Mouse (Mus musculus) MEL (cell line): ENCODE results near the gene Il34. TPM values are rescaled to one million over a fixed set of nuclear protein-coding genes. Genes with fewer than 3 reads are reported as not detected.

Source experiments
- DNase-seq: peaks from one replicate; pipeline ENCODE4 v3.0.0; 2011; ENCODE audit warnings: low read depth, low spot score
- H3K27ac ChIP-seq: 2 replicates; pipeline ENCODE4 v1.5.1; 2012; ENCODE audit warnings: low read depth, mild to moderate bottlenecking, control low read depth, low read length, moderate library complexity; ENCODE audit not compliant: control insufficient read depth
- H3K27me3 ChIP-seq, 2 experiments: fragments of 150-350 bp in 1 of 2; sonication (generic) in 1 of 2; 2 replicates each; pipeline ENCODE4 v1.6.1; 2012; ENCODE audit warnings: low read length in 2 of 2, mild to moderate bottlenecking in 2 of 2, improper control_type of control experiment in 1 of 2, moderate library complexity in 1 of 2; ENCODE audit not compliant: insufficient read depth in 2 of 2, control insufficient read depth in 1 of 2
- H3K36me3 ChIP-seq, 2 experiments: 2 replicates each; pipeline ENCODE4 v1.6.1; 2012 to 2014; ENCODE audit warnings: low read length in 2 of 2, improper control_type of control experiment in 1 of 2, inconsistent platforms in 1 of 2, mild to moderate bottlenecking in 1 of 2; ENCODE audit not compliant: insufficient read depth in 2 of 2, control insufficient read depth in 1 of 2
- H3K4me1 ChIP-seq, 2 experiments: fragments of 150-350 bp in 1 of 2; sonication (generic) in 1 of 2; 2 replicates each; pipeline ENCODE4 v1.6.1; 2012; ENCODE audit warnings: low read length in 2 of 2, improper control_type of control experiment in 1 of 2, mild to moderate bottlenecking in 1 of 2; ENCODE audit not compliant: insufficient read depth in 2 of 2, control insufficient read depth in 1 of 2
- H3K4me3 ChIP-seq, 2 experiments: fragments of 150-350 bp in 1 of 2; sonication (generic) in 1 of 2; 2 replicates each; pipeline ENCODE4 v1.5.1; 2012; ENCODE audit warnings: low read depth in 2 of 2, low read length in 2 of 2, mild to moderate bottlenecking in 2 of 2, moderate library complexity in 2 of 2, control low read depth in 1 of 2, improper control_type of control experiment in 1 of 2; ENCODE audit not compliant: control insufficient read depth in 1 of 2, insufficient read depth in 1 of 2
- H3K79me2 ChIP-seq: 2 replicates; pipeline ENCODE4 v1.6.1; 2012; ENCODE audit warnings: mild to moderate bottlenecking, low read length, moderate library complexity; ENCODE audit not compliant: control insufficient read depth, poor library complexity, insufficient read depth
- H3K9ac ChIP-seq: 2 replicates; pipeline ENCODE4 v1.6.1; 2012; ENCODE audit warnings: low read depth, mild to moderate bottlenecking, control low read depth, low read length, moderate library complexity; ENCODE audit not compliant: control insufficient read depth, poor library complexity, severe bottlenecking
- H3K9me3 ChIP-seq: fragments of 150-350 bp; sonication (generic); replicated peaks from 2 replicates; pipeline ENCODE4 v1.6.1; 2012; ENCODE audit warnings: mild to moderate bottlenecking, low read length, improper control_type of control experiment, moderate library complexity; ENCODE audit not compliant: insufficient read depth
- CHD1 ChIP-seq: IDR thresholded peaks from 2 replicates; pipeline ENCODE4 v1.6.1; 2012; ENCODE audit warnings: low read depth, mild to moderate bottlenecking, inconsistent platforms, low read length, improper control_type of control experiment
- CTCF ChIP-seq, 3 experiments: IDR thresholded peaks in 2 of 3; conservative IDR thresholded peaks in 1 of 3; 2 replicates each; pipeline ENCODE4 v1.5.1; 2011 to 2012; ENCODE audit warnings: low read length in 3 of 3, low read depth in 2 of 3, mild to moderate bottlenecking in 2 of 3, improper control_type of control experiment in 1 of 3, inconsistent platforms in 1 of 3, mixed read lengths in 1 of 3, moderate library complexity in 1 of 3; ENCODE audit not compliant: control insufficient read depth in 1 of 3, insufficient read depth in 1 of 3, poor library complexity in 1 of 3, severe bottlenecking in 1 of 3
- E2F4 ChIP-seq: IDR thresholded peaks from 2 replicates; pipeline ENCODE4 v1.6.1; 2011; ENCODE audit warnings: low read depth, low read length, improper control_type of control experiment, borderline replicate concordance
- EP300 ChIP-seq, 2 experiments: IDR thresholded peaks; 2 replicates each; pipeline ENCODE4 v1.6.1; 2011; ENCODE audit warnings: improper control_type of control experiment in 2 of 2, low read length in 2 of 2, low read depth in 1 of 2, mild to moderate bottlenecking in 1 of 2
- GABPA ChIP-seq: IDR thresholded peaks from 2 replicates; pipeline ENCODE4 v1.6.1; 2012; ENCODE audit warnings: low read depth, mild to moderate bottlenecking, inconsistent platforms, low read length, improper control_type of control experiment, moderate library complexity
- GATA1 ChIP-seq: IDR thresholded peaks from 2 replicates; pipeline ENCODE4 v1.6.1; 2011; ENCODE audit warnings: low read depth, low read length, improper control_type of control experiment
- JUND ChIP-seq: IDR thresholded peaks from 2 replicates; pipeline ENCODE4 v1.6.1; 2011; ENCODE audit warnings: low read depth, mild to moderate bottlenecking, improper control_type of control experiment, low read length
- KAT2A ChIP-seq: conservative IDR thresholded peaks from 2 replicates; pipeline ENCODE4 v1.6.1; 2012; ENCODE audit warnings: low read depth, low read length, improper control_type of control experiment, inconsistent platforms
- MAFK ChIP-seq: IDR thresholded peaks from 2 replicates; pipeline ENCODE4 v1.6.1; 2011; ENCODE audit warnings: low read depth, mild to moderate bottlenecking, low read length, improper control_type of control experiment, borderline replicate concordance
- MAX ChIP-seq: IDR thresholded peaks from 2 replicates; pipeline ENCODE4 v1.6.1; 2011; ENCODE audit warnings: low read length, improper control_type of control experiment
- MAZ ChIP-seq: IDR thresholded peaks from 2 replicates; pipeline ENCODE4 v1.6.1; 2012; ENCODE audit warnings: low read depth, mild to moderate bottlenecking, inconsistent platforms, low read length, improper control_type of control experiment
- MYC ChIP-seq: IDR thresholded peaks from 2 replicates; pipeline ENCODE4 v1.6.1; 2011; ENCODE audit warnings: low read depth, mild to moderate bottlenecking, low read length, improper control_type of control experiment, moderate library complexity
- NELFE ChIP-seq: IDR thresholded peaks from 2 replicates; pipeline ENCODE4 v1.6.1; 2011; ENCODE audit warnings: low read depth, low read length, improper control_type of control experiment
- NRF1 ChIP-seq: IDR thresholded peaks from 2 replicates; pipeline ENCODE4 v1.6.1; 2014; ENCODE audit warnings: low read depth, mild to moderate bottlenecking, inconsistent platforms, low read length, improper control_type of control experiment, moderate library complexity; ENCODE audit not compliant: poor library complexity, insufficient read depth, severe bottlenecking
- POLR2A ChIP-seq, 2 experiments: IDR thresholded peaks; 2 replicates each; pipeline ENCODE4 v1.6.1; 2011 to 2012; ENCODE audit warnings: low read length in 2 of 2, mild to moderate bottlenecking in 2 of 2, control low read depth in 1 of 2, improper control_type of control experiment in 1 of 2, low read depth in 1 of 2, moderate library complexity in 1 of 2; ENCODE audit not compliant: control insufficient read depth in 1 of 2, insufficient read depth in 1 of 2, poor library complexity in 1 of 2
- POLR2AphosphoS2 ChIP-seq: IDR thresholded peaks from 2 replicates; pipeline ENCODE4 v1.6.1; 2011; ENCODE audit warnings: low read length, improper control_type of control experiment
- RAD21 ChIP-seq: IDR thresholded peaks from 2 replicates; pipeline ENCODE4 v1.6.1; 2011; ENCODE audit warnings: mild to moderate bottlenecking, low read depth, low read length, improper control_type of control experiment
- TAL1 ChIP-seq: IDR thresholded peaks from 2 replicates; pipeline ENCODE4 v1.6.1; 2012; ENCODE audit warnings: mild to moderate bottlenecking, inconsistent platforms, low read length, moderate library complexity, mixed read lengths
- ZC3H11A ChIP-seq: IDR thresholded peaks from 2 replicates; pipeline ENCODE4 v1.6.1; 2012; ENCODE audit warnings: low read depth, mild to moderate bottlenecking, inconsistent platforms, low read length, improper control_type of control experiment
- ZKSCAN1 ChIP-seq: IDR thresholded peaks from 2 replicates; pipeline ENCODE4 v1.6.1; 2012; ENCODE audit warnings: low read depth, mild to moderate bottlenecking, inconsistent platforms, low read length, improper control_type of control experiment, moderate library complexity
- ZMIZ1 ChIP-seq: IDR thresholded peaks from 2 replicates; pipeline ENCODE4 v1.6.1; 2012; ENCODE audit warnings: low read depth, mild to moderate bottlenecking, inconsistent platforms, low read length, improper control_type of control experiment, moderate library complexity
- polyA plus RNA-seq, 2 experiments: library from polyadenylated mRNA; stranded (reverse) in 1 of 2; unstranded in 1 of 2; fragments of >175 nt in 1 of 2; fragments of >200 nt in 1 of 2; gene quantifications; 2 replicates each; pipeline versions ENCODE4 v1.2.1 to v1.2.4; 2012; ENCODE audit warnings: low replicate concordance in 2 of 2, low read depth in 1 of 2; ENCODE audit not compliant: insufficient read length in 2 of 2, insufficient read depth in 1 of 2, missing spikeins in 1 of 2
- total RNA-seq: library from RNA; depleted of rRNA; stranded (reverse); fragments of 300-350 nt; gene quantifications from 2 replicates; pipeline ENCODE4 v1.2.3, GENCODE M21; 2012

Gene Il34
- total and polyA plus RNA-seq, 3 experiments, result 0.12 to 0.18 TPM; not detected in 1

- Histone ChIP-seq H3K4me1 (peaks cover 7 to 11% of the 10 kb centered on the region in 2 experiments), H3K4me3 (no peak overlapping the region), H3K9me3 (no peaks in the 10 kb centered on the region), H3K9ac (no peak overlapping the region), H3K27ac (no peak overlapping the region), H3K27me3 (no peaks in the 10 kb centered on the region), H3K36me3 (peaks cover 28 to 30% of the 10 kb centered on the region in 2 experiments), H3K79me2 (no peaks in the 10 kb centered on the region)
- no peak for DNase-seq
- TF ChIP-seq GATA1, result no peak
- no peak for TF ChIP-seq NELFE
- TF ChIP-seq MAX, result no peak
- TF ChIP-seq CTCF (IDR thresholded peaks at IDR 0.05 in 2 of 3, conservative IDR thresholded peaks at IDR 0.05 in 1 of 3; ENCODE audit: control insufficient read depth in 1 of 3, insufficient read depth in 1 of 3, low read depth in 2 of 3, low read length in 3 of 3, poor library complexity in 1 of 3, severe bottlenecking in 1 of 3), result no peak
- TF ChIP-seq RAD21, result no peak
- no peak for TF ChIP-seq MAZ
- no peak for TF ChIP-seq MAFK
- TF ChIP-seq TAL1, result no peak
- TF ChIP-seq MYC, result no peak
- TF ChIP-seq CHD1, result no peak
- no peak for TF ChIP-seq ZKSCAN1
- TF ChIP-seq ZC3H11A, result no peak
- no peak for TF ChIP-seq NRF1
- TF ChIP-seq EP300 (IDR thresholded peaks at IDR 0.05; ENCODE audit: low read depth in 1 of 2, low read length in 2 of 2), result no peak
- TF ChIP-seq GABPA, result no peak
- TF ChIP-seq ZMIZ1, result no peak
- TF ChIP-seq JUND, result no peak
Observed at GRCm38 (mm10) chr8:110809831-110810230, 4.1 kb upstream of the Il34 start.

GRCm38 (mm10) chr8:110808495-110809472 is 3.1 kb upstream of the Il34 start:
- Histone ChIP-seq H3K27me3 (no peaks in the 10 kb centered on the region), H3K36me3 (peaks cover 20 to 22% of the 10 kb centered on the region in 2 experiments), H3K4me1 (peaks cover 7 to 8% of the 10 kb centered on the region in 2 experiments), H3K4me3 (no peak overlapping the region), H3K79me2 (no peaks in the 10 kb centered on the region), H3K27ac (no peak overlapping the region), H3K9me3 (no peaks in the 10 kb centered on the region)
- TF ChIP-seq TAL1 (no peak), EP300 (IDR thresholded peaks at IDR 0.05; ENCODE audit: low read depth in 1 of 2, low read length in 2 of 2) (no peak), POLR2AphosphoS2 (peak; percentile 89), KAT2A (no peak), RAD21 (no peak), POLR2A (IDR thresholded peaks at IDR 0.05; ENCODE audit: control insufficient read depth in 1 of 2, insufficient read depth in 1 of 2, low read depth in 1 of 2, low read length in 2 of 2, poor library complexity in 1 of 2) (peak in 1 of 2 experiments; percentile 53; a peak in 2 of 4 replicates), E2F4 (no peak)
- TF ChIP-seq, all 39 proteins: peak for 2
- DNase-seq, result peak; percentile 35
- no peak overlapping the region for H3K9ac ChIP-seq
